Mouse (Mus musculus): Measurements from ENCODE around the gene Cad. TPM values are rescaled to one million over a fixed set of nuclear protein-coding genes. Genes with fewer than 3 reads are reported as not detected.

Cad gene
- polyA plus RNA-seq, 1 experiment from 2014 or later = 22.9 TPM

GRCm38 (mm10) chr5:31093151-31094041, 38.8 kb downstream of the Cad start:
- under 1% methylated on average over 41 of the region's 54 CpGs for WGBS (ENCODE audit: insufficient replicate concordance)
- Histone ChIP-seq H3K9me3 (replicated peaks; ENCODE audit: control insufficient read depth, low read length) (no peaks in the 10 kb centered on the region), H3K27me3 (ENCODE audit: control insufficient read depth, insufficient read depth, low read length) (peaks cover 83% of the 10 kb centered on the region), H3K4me1 (ENCODE audit: control insufficient read depth, insufficient read depth, low read length) (peaks cover 15% of the 10 kb centered on the region), H3K9ac (ENCODE audit: low read depth, low read length) (no peak overlapping the region; the same call in 1 of the 2 replicates), H3K4me2 (peak overlapping the region; percentile 69), H3K4me3 (ENCODE audit: low read depth, low read length) (peak overlapping the region; percentile 44), H3K27ac (ENCODE audit: low read depth, low read length) (no peak overlapping the region), H3K36me3 (ENCODE audit: control insufficient read depth, insufficient read depth, low read length) (no peaks in the 10 kb centered on the region)
- no peak for ATAC-seq (replicated peaks; ENCODE audit: insufficient number of reproducible peaks, low FRiP score, low TSS enrichment)

- Histone ChIP-seq H3K4me2 (peak overlapping the region; percentile 66), H3K27ac (ENCODE audit: low read depth, low read length) (no peak overlapping the region), H3K4me1 (ENCODE audit: control insufficient read depth, insufficient read depth, low read length) (peaks cover 15% of the 10 kb centered on the region), H3K9ac (ENCODE audit: low read depth, low read length) (no peak overlapping the region), H3K27me3 (ENCODE audit: control insufficient read depth, insufficient read depth, low read length) (peaks cover 77% of the 10 kb centered on the region), H3K4me3 (ENCODE audit: low read depth, low read length) (peak overlapping the region; percentile 33), H3K9me3 (replicated peaks; ENCODE audit: control insufficient read depth, low read length) (no peaks in the 10 kb centered on the region), H3K36me3 (ENCODE audit: control insufficient read depth, insufficient read depth, low read length) (no peaks in the 10 kb centered on the region)
- ATAC-seq (replicated peaks; ENCODE audit: insufficient number of reproducible peaks, low FRiP score, low TSS enrichment) = no peak
- 1% methylated on average over 29 of the region's 29 CpGs for WGBS (ENCODE audit: insufficient replicate concordance)
Observed at GRCm38 (mm10) chr5:31094100-31094798, 39.7 kb downstream of the Cad start.

GRCm38 (mm10) chr5:31094799-31095691, 40.5 kb downstream of the Cad start:
- Histone ChIP-seq H3K36me3 (ENCODE audit: control insufficient read depth, insufficient read depth, low read length) (no peaks in the 10 kb centered on the region), H3K9ac (ENCODE audit: low read depth, low read length) (peak overlapping the region; percentile 39; the same call in 1 of the 2 replicates), H3K27me3 (ENCODE audit: control insufficient read depth, insufficient read depth, low read length) (peaks cover 70% of the 10 kb centered on the region), H3K4me3 (ENCODE audit: low read depth, low read length) (peak overlapping the region; percentile 33), H3K9me3 (replicated peaks; ENCODE audit: control insufficient read depth, low read length) (no peaks in the 10 kb centered on the region), H3K4me2 (peak overlapping the region; percentile 66), H3K4me1 (ENCODE audit: control insufficient read depth, insufficient read depth, low read length) (peaks cover 15% of the 10 kb centered on the region), H3K27ac (ENCODE audit: low read depth, low read length) (no peak overlapping the region)
- under 1% methylated on average over 59 of the region's 59 CpGs for WGBS (ENCODE audit: insufficient replicate concordance)
- 0 out of 2 replicates have a peak, but pooled peaks have one; percentile 27 for ATAC-seq (replicated peaks; ENCODE audit: insufficient number of reproducible peaks, low FRiP score, low TSS enrichment)

GRCm38 (mm10) chr5:31095711-31096480, 41.3 kb downstream of the Cad start:
- peak overlapping the region; percentile 39; the same call in 1 of the 2 replicates for H3K9ac ChIP-seq (ENCODE audit: low read depth, low read length)
- no peak overlapping the region for H3K27ac ChIP-seq (ENCODE audit: low read depth, low read length)
- no peaks in the 10 kb centered on the region for H3K9me3 ChIP-seq (replicated peaks; ENCODE audit: control insufficient read depth, low read length)
- no peaks in the 10 kb centered on the region for H3K36me3 ChIP-seq (ENCODE audit: control insufficient read depth, insufficient read depth, low read length)
- peak overlapping the region; percentile 66 for H3K4me2 ChIP-seq
- ATAC-seq (replicated peaks; ENCODE audit: insufficient number of reproducible peaks, low FRiP score, low TSS enrichment) = no peak
- 25% methylated on average over 11 of the region's 11 CpGs for WGBS (ENCODE audit: insufficient replicate concordance)
- H3K27me3 ChIP-seq (ENCODE audit: control insufficient read depth, insufficient read depth, low read length) = peaks cover 61% of the 10 kb centered on the region
- H3K4me1 ChIP-seq (ENCODE audit: control insufficient read depth, insufficient read depth, low read length) = peaks cover 15% of the 10 kb centered on the region
- peak overlapping the region; percentile 33 for H3K4me3 ChIP-seq (ENCODE audit: low read depth, low read length)

- H3K4me2 ChIP-seq = no peak within 1 kb of the TSS
- WGBS (ENCODE audit: insufficient replicate concordance) = 74% methylated on average over 9 of the region's 9 CpGs
Observed at GRCm38 (mm10) chr5:31105814-31106335, 51.3 kb downstream of the Cad start, which contains the start of gene Dnajc5g. Gene Dnajc5g, plus strand, starts transcription at chr5:31106285.

GRCm38 (mm10) chr5:31108000-31108490, 53.5 kb downstream of the Cad start, which contains the start of gene Slc30a3:
Gene Slc30a3, minus strand, starts transcription at chr5:31108237.
- Histone ChIP-seq H3K9me3 (replicated peaks; ENCODE audit: control insufficient read depth, low read length) (no peaks in the 10 kb centered on the region), H3K4me3 (ENCODE audit: low read depth, low read length) (no peak within 1 kb of the TSS), H3K4me1 (ENCODE audit: control insufficient read depth, insufficient read depth, low read length) (no peaks in the 10 kb centered on the region), H3K27ac (ENCODE audit: low read depth, low read length) (no peak within 1 kb of the TSS), H3K9ac (ENCODE audit: low read depth, low read length) (no peak within 1 kb of the TSS), H3K27me3 (ENCODE audit: control insufficient read depth, insufficient read depth, low read length) (no peaks in the 10 kb centered on the region), H3K36me3 (ENCODE audit: control insufficient read depth, insufficient read depth, low read length) (no peaks in the 10 kb centered on the region), H3K4me2 (no peak within 1 kb of the TSS)
- ATAC-seq (replicated peaks; ENCODE audit: insufficient number of reproducible peaks, low FRiP score, low TSS enrichment) = no peak
- 83% methylated on average over 18 of the region's 18 CpGs for WGBS (ENCODE audit: insufficient replicate concordance)

More at GRCm38 (mm10) chr5:31105814-31106335, 51.3 kb downstream of the Cad start, which contains the start of gene Dnajc5g:
- no peaks in the 10 kb centered on the region for H3K27me3 ChIP-seq (ENCODE audit: control insufficient read depth, insufficient read depth, low read length)
- H3K9ac ChIP-seq (ENCODE audit: low read depth, low read length) = no peak within 1 kb of the TSS
- ATAC-seq (replicated peaks; ENCODE audit: insufficient number of reproducible peaks, low FRiP score, low TSS enrichment) = no peak
- H3K36me3 ChIP-seq (ENCODE audit: control insufficient read depth, insufficient read depth, low read length) = no peaks in the 10 kb centered on the region
- H3K4me3 ChIP-seq (ENCODE audit: low read depth, low read length) = no peak within 1 kb of the TSS
- no peaks in the 10 kb centered on the region for H3K9me3 ChIP-seq (replicated peaks; ENCODE audit: control insufficient read depth, low read length)
- no peaks in the 10 kb centered on the region for H3K4me1 ChIP-seq (ENCODE audit: control insufficient read depth, insufficient read depth, low read length)
- H3K27ac ChIP-seq (ENCODE audit: low read depth, low read length) = no peak within 1 kb of the TSS

GRCm38 (mm10) chr5:31110781-31111180, 56.2 kb downstream of the Cad start:
- Histone ChIP-seq H3K4me2 (no peak overlapping the region), H3K9ac (ENCODE audit: low read depth, low read length) (no peak overlapping the region), H3K4me1 (ENCODE audit: control insufficient read depth, insufficient read depth, low read length) (no peaks in the 10 kb centered on the region), H3K9me3 (replicated peaks; ENCODE audit: control insufficient read depth, low read length) (no peaks in the 10 kb centered on the region), H3K36me3 (ENCODE audit: control insufficient read depth, insufficient read depth, low read length) (no peaks in the 10 kb centered on the region), H3K27ac (ENCODE audit: low read depth, low read length) (no peak overlapping the region), H3K4me3 (ENCODE audit: low read depth, low read length) (no peak overlapping the region), H3K27me3 (ENCODE audit: control insufficient read depth, insufficient read depth, low read length) (no peaks in the 10 kb centered on the region)
- WGBS (ENCODE audit: insufficient replicate concordance) = 24% methylated on average over 7 of the region's 7 CpGs
- ATAC-seq (replicated peaks; ENCODE audit: insufficient number of reproducible peaks, low FRiP score, low TSS enrichment) = no peak

Measured in heart, embryonic 11.5 days (tissue).